Mouse (Mus musculus) embryonic facial prominence, embryonic 10.5 days (tissue): ENCODE data around the gene 5730480H06Rik. TPM values are rescaled to one million over a fixed set of nuclear protein-coding genes. Genes with fewer than 3 reads are reported as not detected.
A peak's percentile ranks its signal among the peaks of the same experiment; 100 is the strongest.

ENCODE experiments used
- DNase-seq: peaks from one replicate; pipeline ENCODE4 v3.0.0-alpha.2; 2017; ENCODE audit warnings: low spot score
- H3K27ac ChIP-seq: fragments of 300-500 bp; sonication (generic); replicated peaks from 2 replicates; pipeline ENCODE4 v1.5.1; 2016; ENCODE audit warnings: mild to moderate bottlenecking
- H3K27me3 ChIP-seq: fragments of 300-500 bp; sonication (generic); replicated peaks from 2 replicates; pipeline ENCODE4 v1.6.1; 2016; ENCODE audit warnings: low read depth, mild to moderate bottlenecking; ENCODE audit not compliant: poor library complexity, severe bottlenecking
- H3K36me3 ChIP-seq: fragments of 300-500 bp; sonication (generic); replicated peaks from 2 replicates; pipeline ENCODE4 v1.6.1; 2016; ENCODE audit warnings: mild to moderate bottlenecking, moderate library complexity
- H3K4me1 ChIP-seq: fragments of 300-500 bp; sonication (generic); 2 replicates; pipeline ENCODE4 v1.6.1; 2016
- H3K4me3 ChIP-seq: fragments of 300-500 bp; sonication (generic); 2 replicates; pipeline ENCODE4 v1.5.1; 2016; ENCODE audit warnings: mild to moderate bottlenecking, moderate library complexity
- H3K9me3 ChIP-seq: fragments of 300-500 bp; sonication (generic); 2 replicates; pipeline ENCODE4 v1.6.1; 2016; ENCODE audit warnings: mild to moderate bottlenecking
- WGBS: fragments of 180-500 bp; shearing (Covaris S2); methylation state at CpG from one replicate; pipeline ENCODE4 v1.1.7; 2016; 5-methylcytosine and 5-hydroxymethylcytosine counted together
- polyA plus RNA-seq: library from polyadenylated mRNA; unstranded; fragments of >200 nt; fragmentation: Nextera tagmentation; extraction: Ambion mirVana; gene quantifications from 2 replicates; pipeline ENCODE4 v1.2.1, GENCODE M21; 2016

Gene 5730480H06Rik
- polyA plus RNA-seq, 1 experiment from 2014 or later = 27.3 TPM

DNA sequence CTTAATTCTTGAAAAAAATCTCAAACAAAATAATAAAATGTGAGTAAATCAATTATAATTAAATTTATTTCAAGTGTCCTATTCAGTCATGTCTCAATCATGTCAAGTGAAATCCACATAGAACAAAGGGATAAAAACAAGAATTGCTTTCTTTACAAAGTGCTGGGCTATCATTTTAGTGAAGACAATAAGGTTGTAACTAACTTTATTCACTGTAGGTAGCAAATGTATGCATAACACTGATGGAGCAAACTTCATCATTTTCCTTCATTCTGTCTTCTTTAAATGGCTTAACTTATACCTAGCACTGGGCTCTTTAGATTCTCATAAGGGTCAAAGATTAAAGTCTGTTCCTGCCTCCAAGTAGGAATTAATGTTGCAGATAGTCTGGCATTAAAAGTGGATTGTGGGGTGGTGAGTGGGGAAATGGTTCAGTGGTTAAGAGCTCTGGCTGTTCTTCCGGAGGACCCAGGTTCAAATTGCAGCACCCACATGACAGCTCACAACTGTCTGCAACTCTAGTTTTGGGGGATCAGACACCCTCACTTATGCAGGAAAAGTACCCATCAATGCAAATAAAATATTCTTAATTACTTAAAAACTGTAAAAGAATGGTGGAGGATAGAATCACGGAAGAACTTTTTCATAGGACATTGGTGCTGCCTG is 18.4 kb downstream of the 5730480H06Rik start:
- H3K9me3 ChIP-seq = no peaks in the 10 kb centered on the region
- no peak overlapping the region for H3K4me3 ChIP-seq
- H3K36me3 ChIP-seq = no peaks in the 10 kb centered on the region
- H3K27ac ChIP-seq = no peak overlapping the region
- H3K4me1 ChIP-seq = no peaks in the 10 kb centered on the region
- 91% methylated on average over 2 of the region's 2 CpGs for WGBS
- H3K27me3 ChIP-seq = peaks cover 7% of the 10 kb centered on the region; the same call in 1 of the 2 replicates
- DNase-seq = no peak

DNA sequence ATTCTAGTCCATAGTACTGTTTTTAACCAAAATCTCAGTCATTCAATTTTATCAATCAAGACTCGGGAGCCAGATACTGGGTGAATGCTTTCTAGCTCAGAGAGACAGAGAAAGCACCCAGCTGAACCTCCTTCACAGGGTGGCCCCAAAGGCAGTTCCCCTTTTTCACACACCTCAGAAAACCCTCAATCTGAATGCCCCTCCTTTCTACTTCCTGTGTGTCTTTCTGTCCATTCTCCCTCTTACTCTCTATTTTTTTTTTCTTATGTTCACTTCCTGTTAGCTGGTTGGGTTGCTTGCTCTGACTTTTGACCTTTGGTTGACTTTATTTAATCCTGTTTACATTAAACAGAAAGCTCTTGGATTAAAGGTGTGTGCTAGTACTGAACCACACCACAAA is 21.6 kb downstream of the 5730480H06Rik start:
- no peaks in the 10 kb centered on the region for H3K9me3 ChIP-seq
- no peaks in the 10 kb centered on the region for H3K4me1 ChIP-seq
- no peak for DNase-seq
- peaks cover 5% of the 10 kb centered on the region; the same call in 1 of the 2 replicates for H3K27me3 ChIP-seq
- H3K4me3 ChIP-seq = no peak overlapping the region
- no peaks in the 10 kb centered on the region for H3K36me3 ChIP-seq
- 88% methylated on average over 1 of the region's 1 CpGs for WGBS
- no peak overlapping the region for H3K27ac ChIP-seq

DNA sequence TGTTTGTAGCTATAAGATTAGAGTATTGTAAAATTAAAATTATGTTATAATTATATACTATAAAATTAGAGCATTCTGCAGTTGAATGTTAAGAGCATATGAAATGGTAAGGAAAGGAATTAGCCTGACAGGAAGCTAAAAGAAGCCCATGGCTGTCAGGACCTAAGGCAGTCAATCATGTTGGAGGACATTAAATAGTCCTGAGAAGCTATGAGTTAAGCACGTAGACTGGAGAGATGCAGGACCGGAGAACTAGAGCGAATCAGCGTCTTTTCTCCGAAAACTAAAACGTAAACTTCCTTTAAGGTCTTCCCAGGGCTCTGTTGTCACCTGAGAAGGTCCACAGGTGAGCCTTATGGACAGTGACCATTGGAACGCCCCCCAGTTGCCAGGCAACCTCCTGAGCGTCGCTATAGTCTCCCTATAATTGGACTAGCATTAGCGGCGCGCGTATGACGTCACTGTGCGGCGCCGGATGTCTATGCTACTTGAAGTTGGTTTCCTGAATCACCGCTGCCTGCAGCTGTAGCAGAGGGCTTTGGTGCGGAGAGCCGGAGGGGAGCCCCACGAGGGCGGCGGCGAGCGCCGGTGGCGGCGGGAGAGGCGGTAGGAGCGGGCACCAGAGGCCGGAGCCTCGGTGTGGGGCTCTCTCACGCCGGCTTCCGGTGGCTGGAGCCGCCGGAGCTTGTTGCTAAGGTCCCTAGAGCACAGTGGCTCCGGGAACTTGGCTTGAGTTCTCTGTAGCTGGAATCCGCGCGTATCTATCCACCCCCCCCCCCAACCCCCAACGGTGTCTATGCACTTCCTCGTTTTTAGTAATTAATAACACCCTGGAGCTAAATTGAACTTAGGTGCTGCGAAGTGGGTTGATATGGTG is 44.4 kb downstream of the 5730480H06Rik start:
- peaks cover 30% of the 10 kb centered on the region for H3K36me3 ChIP-seq
- DNase-seq = peak; percentile 93
- peak overlapping the region; percentile 84 for H3K4me3 ChIP-seq
- under 1% methylated on average over 44 of the region's 44 CpGs for WGBS
- peaks cover 6% of the 10 kb centered on the region for H3K4me1 ChIP-seq
- H3K9me3 ChIP-seq = no peaks in the 10 kb centered on the region
- peak overlapping the region; percentile 88 for H3K27ac ChIP-seq
- no peaks in the 10 kb centered on the region for H3K27me3 ChIP-seq

- WGBS = 43% methylated on average over 3 of the region's 3 CpGs
- Histone ChIP-seq H3K9me3 (no peaks in the 10 kb centered on the region), H3K4me1 (peaks cover 3% of the 10 kb centered on the region; the same call in 1 of the 2 replicates), H3K36me3 (peaks cover 16% of the 10 kb centered on the region), H3K4me3 (no peak overlapping the region), H3K27ac (no peak overlapping the region), H3K27me3 (no peaks in the 10 kb centered on the region)
- peak; percentile 66 for DNase-seq
These were observed 74.7 kb downstream of the 5730480H06Rik start for GRCm38 (mm10) chr5:48402497-48402896.

DNA sequence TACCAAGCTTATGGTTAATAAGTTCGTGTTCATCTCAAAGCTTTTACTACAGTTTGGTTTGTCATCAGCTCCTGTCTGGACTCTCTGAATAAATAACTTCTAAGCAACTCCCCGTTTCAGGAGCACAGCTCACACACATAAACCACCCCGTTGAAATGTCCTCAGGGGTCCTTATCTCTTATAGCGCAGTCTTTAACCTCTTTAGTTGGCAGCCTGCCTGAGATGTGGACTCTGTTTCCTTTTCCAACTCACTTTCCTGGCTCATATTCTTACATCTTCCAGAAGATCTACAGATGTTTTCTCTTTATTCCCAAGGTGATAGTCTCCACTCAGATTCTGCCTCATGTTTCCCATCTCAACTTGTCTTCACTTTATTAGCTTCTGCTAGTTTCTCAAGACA is 80.5 kb downstream of the 5730480H06Rik start:
- 91% methylated on average over 4 of the region's 4 CpGs for WGBS
- H3K9me3 ChIP-seq = no peaks in the 10 kb centered on the region

GRCm38 (mm10) chr5:48410348-48410747 is 82.6 kb downstream of the 5730480H06Rik start:
- no peaks in the 10 kb centered on the region for H3K27me3 ChIP-seq
- no peak overlapping the region for H3K27ac ChIP-seq
- WGBS = 81% methylated on average over 5 of the region's 5 CpGs
- H3K4me3 ChIP-seq = no peak overlapping the region
- H3K4me1 ChIP-seq = no peaks in the 10 kb centered on the region
- no peak for DNase-seq
- H3K36me3 ChIP-seq = 0 out of 2 replicates have a peak, but pooled peaks cover under 1% of the 10 kb centered on the region
- H3K9me3 ChIP-seq = no peaks in the 10 kb centered on the region

More for the DNA sequence above, 80.5 kb downstream of the 5730480H06Rik start:
- Histone ChIP-seq H3K4me3 (no peak overlapping the region), H3K36me3 (peaks cover 9% of the 10 kb centered on the region; the same call in 1 of the 2 replicates), H3K4me1 (no peaks in the 10 kb centered on the region), H3K27ac (no peak overlapping the region), H3K27me3 (no peaks in the 10 kb centered on the region)
- DNase-seq = no peak

- no peak overlapping the region for H3K27ac ChIP-seq
- H3K9me3 ChIP-seq = no peaks in the 10 kb centered on the region
- no peaks in the 10 kb centered on the region for H3K36me3 ChIP-seq
- H3K4me3 ChIP-seq = no peak overlapping the region
- WGBS = 78% methylated on average over 4 of the region's 4 CpGs
- no peak for DNase-seq
- no peaks in the 10 kb centered on the region for H3K4me1 ChIP-seq
- no peaks in the 10 kb centered on the region for H3K27me3 ChIP-seq
These were observed 83.7 kb downstream of the 5730480H06Rik start for GRCm38 (mm10) chr5:48411462-48411861.

DNA sequence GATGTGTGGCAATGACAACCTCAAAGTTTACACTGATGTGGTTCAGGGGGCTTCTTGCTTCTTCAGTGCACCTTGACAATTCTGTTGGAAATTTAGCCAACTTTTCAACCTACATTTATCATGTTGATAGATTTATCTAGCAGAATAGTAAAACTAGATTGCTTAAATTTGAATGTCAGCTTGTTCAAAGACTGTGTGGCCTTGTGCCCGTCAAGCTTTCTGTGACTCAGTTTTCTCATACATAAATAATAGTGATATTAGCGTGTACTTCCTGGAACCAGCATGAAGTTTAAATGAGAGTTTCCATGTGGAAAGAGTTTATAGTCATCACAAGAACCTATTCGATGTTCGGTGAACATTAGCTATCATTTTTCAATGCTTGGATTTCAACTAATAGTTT is 84.5 kb downstream of the 5730480H06Rik start:
- 95% methylated on average over 4 of the region's 4 CpGs for WGBS
- DNase-seq = no peak
- Histone ChIP-seq H3K27me3 (no peaks in the 10 kb centered on the region), H3K4me1 (no peaks in the 10 kb centered on the region), H3K4me3 (no peak overlapping the region), H3K27ac (no peak overlapping the region), H3K36me3 (no peaks in the 10 kb centered on the region), H3K9me3 (no peaks in the 10 kb centered on the region)

DNA sequence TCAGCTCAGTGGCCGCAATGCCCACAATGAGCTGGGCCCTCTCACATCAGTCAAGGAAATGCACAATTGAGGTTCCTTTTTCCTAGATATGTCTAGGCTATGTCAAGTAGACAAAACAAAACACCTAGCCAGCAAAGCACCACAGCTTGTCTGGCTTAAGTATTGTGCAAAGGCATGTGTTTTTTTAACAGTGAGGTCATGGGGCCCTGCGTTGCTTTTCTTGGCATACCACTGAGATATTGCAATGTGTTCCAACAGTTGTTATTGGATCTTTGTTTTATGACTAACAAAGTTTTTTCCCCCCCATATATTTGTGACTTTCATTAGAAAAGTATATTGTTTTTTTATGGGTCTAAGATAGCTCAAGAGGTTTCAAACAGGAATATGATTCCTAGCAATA is 92.0 kb downstream of the 5730480H06Rik start:
- no peaks in the 10 kb centered on the region for H3K4me1 ChIP-seq
- H3K27ac ChIP-seq = no peak overlapping the region
- WGBS = 92% methylated on average over 2 of the region's 2 CpGs
- H3K36me3 ChIP-seq = no peaks in the 10 kb centered on the region
- DNase-seq = no peak
- no peaks in the 10 kb centered on the region for H3K27me3 ChIP-seq
- H3K4me3 ChIP-seq = no peak overlapping the region
- H3K9me3 ChIP-seq = no peaks in the 10 kb centered on the region

DNA sequence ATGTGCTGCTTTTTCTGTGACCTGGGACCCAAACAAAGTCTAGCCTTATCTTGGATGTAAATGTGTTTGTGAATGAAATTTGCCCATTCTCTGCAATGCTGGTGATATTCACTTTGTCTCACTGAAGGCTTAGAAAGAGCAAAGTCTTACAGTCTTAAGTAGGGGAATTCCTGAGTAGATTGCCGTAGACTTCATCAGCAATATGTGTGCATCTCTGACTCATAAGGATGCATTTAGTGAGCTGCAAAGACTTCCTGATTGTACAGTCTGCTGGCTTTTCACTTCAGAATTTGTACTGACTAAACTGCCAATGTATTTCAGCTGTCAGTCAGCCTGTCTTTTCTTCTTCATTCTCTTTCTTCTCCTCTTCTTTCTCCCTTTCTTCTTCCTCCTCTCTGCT is 94.2 kb downstream of the 5730480H06Rik start:
- no peaks in the 10 kb centered on the region for H3K36me3 ChIP-seq
- no peak overlapping the region for H3K27ac ChIP-seq
- H3K4me3 ChIP-seq = no peak overlapping the region
- H3K4me1 ChIP-seq = no peaks in the 10 kb centered on the region
- no peak for DNase-seq
- H3K9me3 ChIP-seq = no peaks in the 10 kb centered on the region
- H3K27me3 ChIP-seq = no peaks in the 10 kb centered on the region
- WGBS = 85% methylated on average over 1 of the region's 1 CpGs

DNA sequence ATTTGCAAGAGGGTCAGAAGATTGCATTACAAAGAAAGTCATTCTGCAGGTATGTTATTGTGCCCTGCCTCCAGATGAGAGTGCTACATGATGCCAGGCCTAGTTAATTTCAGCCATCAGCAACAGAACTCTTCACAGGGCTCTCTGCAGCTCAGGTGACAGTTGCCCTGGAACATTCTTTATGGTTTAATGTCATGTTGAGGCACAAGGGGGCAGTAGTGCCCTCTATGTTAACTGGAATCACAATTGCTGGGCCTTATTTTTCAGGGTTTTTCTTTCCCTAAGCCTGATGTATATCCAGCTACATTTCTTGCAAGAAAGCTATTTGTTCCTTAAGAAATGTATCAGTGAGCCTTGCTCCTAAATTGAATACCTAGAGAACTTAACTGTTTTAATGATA is 102.7 kb downstream of the 5730480H06Rik start:
- no peak overlapping the region for H3K27ac ChIP-seq
- no peaks in the 10 kb centered on the region for H3K9me3 ChIP-seq
- no peaks in the 10 kb centered on the region for H3K4me1 ChIP-seq
- DNase-seq = peak; percentile 45
- no peaks in the 10 kb centered on the region for H3K27me3 ChIP-seq
- H3K4me3 ChIP-seq = no peak overlapping the region
- H3K36me3 ChIP-seq = no peaks in the 10 kb centered on the region

GRCm38 (mm10) chr5:48448888-48449287 is 121.1 kb downstream of the 5730480H06Rik start:
- Histone ChIP-seq H3K36me3 (no peaks in the 10 kb centered on the region), H3K9me3 (no peaks in the 10 kb centered on the region), H3K27me3 (no peaks in the 10 kb centered on the region), H3K4me1 (no peaks in the 10 kb centered on the region), H3K27ac (no peak overlapping the region), H3K4me3 (no peak overlapping the region)
- WGBS = 70% methylated on average over 1 of the region's 1 CpGs
- no peak for DNase-seq

DNA sequence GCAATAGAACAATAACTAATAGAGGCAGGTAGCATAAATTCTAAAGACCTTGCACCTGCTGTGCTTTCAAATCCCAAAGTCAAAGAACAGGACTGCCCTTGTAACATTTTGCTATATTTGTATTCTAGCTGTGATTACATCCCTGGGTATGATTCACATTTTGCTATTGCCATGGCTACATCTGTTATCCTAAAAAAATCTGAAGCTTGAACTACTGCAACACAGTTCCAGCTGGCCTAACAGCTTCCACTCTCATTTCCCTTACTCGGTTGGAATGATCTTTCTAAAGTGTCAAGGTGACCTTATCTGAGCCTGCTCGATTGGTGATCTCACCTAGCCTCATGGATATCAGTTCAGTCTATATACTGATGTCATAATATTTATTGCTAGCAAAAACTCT is 132.5 kb downstream of the 5730480H06Rik start:
- no peaks in the 10 kb centered on the region for H3K36me3 ChIP-seq
- no peaks in the 10 kb centered on the region for H3K9me3 ChIP-seq
- no peak overlapping the region for H3K4me3 ChIP-seq
- no peaks in the 10 kb centered on the region for H3K4me1 ChIP-seq
- H3K27me3 ChIP-seq = no peaks in the 10 kb centered on the region
- H3K27ac ChIP-seq = no peak overlapping the region
- 79% methylated on average over 2 of the region's 2 CpGs for WGBS
- no peak for DNase-seq
